Mouse (Mus musculus) heart, postnatal 25 days (tissue): ENCODE measurements around the gene St3gal3. TPM values are rescaled to one million over a fixed set of nuclear protein-coding genes. Genes with fewer than 3 reads are reported as not detected.

Experiments used
- DNase-seq: peaks from one replicate; pipeline ENCODE4 v3.0.0; 2022; ENCODE audit warnings: low spot score
- intact Hi-C: fragments of 180-260 bp; cut with DNase I; formaldehyde crosslinking; loops from one replicate; pipeline ENCODE4 v1.15.1; 2025
- total RNA-seq, 2 experiments: library from RNA; stranded (reverse); gene quantifications; 2 replicates each; pipeline ENCODE4 v1.2.3; 2021

Gene St3gal3
- total RNA-seq, 2 experiments from 2014 or later: 61.6 to 66.6 TPM

DNA sequence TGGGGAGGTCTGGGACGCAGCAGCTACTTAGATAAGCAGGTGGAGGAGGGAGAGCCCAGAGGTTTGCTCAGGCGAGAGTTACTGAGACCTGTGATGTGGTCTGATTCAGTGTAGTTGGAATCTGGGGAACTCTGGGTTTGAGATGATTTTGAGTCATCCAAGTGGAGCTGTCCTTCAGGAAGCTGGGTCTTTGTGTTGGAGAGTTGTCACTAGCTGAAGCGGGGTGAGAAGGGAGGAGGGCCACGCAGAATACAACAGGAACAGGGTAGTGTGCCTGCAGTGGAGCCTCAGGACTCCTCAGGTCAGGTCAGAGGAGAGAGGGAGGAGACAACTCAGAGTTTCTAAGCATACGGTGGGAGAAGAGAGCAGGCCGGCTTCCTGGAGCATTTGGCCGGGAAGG, 134.8 kb downstream of the St3gal3 start:
- intact Hi-C loops: no loop called here
- no peak for DNase-seq

DNA sequence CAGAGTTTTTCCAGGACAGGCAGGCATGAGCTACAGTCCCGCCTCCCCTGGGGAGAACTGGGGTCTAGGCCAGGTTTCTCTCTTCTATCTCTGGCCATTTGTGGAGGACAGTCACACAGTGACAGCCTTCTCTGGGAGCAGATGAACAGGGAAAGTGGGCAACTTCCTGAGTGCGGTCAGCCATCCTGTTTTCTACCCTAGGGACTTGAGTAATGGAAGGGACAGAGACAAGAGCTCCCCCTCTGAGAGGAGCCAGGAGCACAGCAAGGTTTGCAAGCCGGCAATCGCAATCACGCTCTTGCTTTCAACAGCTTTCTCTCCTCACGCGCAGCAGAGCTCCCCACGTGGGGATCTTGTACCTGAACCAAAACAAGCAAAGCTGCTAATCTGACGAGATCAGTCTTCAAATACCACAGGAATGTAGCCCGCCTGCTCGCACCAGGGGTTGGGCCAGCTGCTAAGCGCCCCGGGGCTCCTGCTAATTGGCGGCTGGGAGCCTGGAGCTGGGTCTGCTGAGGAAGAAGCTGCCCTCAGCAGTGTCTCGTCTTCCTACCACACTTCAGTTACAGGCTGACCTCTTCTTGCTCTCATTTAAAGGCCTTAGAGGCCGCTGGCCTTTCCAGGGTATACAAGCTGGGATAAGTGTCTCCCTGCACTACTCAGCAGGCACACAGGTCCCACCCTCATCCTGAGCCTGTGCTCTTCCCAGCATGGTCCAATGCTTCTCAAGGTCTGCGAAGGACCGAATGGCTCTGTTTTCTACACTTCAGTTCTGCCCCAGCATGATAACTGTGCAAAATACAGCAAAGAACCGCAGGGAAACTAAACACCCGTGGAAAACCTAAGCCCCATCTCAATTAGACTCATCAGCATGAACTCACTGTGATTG, 137.1 kb downstream of the St3gal3 start:
- DNase-seq: peak; percentile 28
- intact Hi-C loops: no loop called here

DNA sequence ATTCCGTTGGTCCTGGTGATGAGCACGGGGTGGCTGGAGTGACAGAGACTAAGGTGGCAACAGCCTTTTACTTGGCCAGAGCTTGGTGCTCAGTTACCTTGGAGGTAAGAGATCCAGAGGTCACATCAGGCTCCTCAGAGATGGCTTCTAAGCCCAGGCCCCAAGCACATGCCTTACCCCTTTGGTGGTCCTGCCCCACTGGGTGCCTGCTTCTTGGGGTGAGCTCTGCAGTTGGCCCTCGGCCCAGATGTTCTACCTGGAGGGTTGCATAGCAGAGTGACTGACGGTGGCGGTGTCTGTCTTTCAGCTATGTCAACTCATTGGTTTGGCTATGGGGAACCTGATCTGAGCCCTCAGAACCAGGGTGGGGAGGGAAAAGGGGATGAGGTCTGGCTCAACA, 138.0 kb downstream of the St3gal3 start:
- intact Hi-C loops: no loop called here
- DNase-seq: no peak

DNA sequence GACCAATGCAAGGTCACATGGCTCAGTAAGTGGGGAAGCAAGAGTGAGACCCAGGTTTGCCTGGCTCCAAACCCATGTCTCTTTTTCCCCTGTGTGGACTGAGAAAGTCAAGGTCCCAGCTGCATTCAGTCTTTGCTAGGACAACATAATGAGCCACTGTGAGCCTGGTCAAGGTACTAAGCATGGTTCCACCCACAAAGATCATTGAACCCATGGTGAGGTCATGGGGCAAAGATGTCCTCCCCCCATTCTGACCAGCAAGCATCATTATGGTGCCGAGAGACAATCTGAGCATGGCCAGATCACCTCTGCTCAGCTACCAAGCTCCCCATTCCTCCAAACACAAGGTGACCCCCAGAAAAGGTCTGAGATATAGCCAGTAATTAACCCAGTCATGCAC, 139.3 kb downstream of the St3gal3 start:
- no peak for DNase-seq
- intact Hi-C loops: no loop called here

DNA sequence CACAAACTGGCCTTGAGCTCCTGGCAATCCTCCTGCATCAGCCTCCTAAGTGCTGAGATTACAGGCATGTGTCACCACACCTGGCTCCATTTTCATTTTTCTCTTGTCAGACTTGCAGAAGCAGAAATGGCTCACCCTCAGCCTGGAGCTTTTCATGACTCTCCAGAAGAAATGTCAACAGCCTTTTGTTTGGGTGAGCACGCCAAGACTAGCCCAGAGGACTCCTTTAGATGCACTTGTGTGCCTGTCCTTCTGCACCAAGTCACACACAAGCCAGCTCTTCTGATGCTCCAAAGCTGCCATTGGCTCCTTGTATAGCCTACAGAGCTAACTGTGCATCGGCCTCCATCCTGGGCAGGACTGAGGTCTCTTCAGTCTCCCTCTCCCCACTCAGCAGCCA, 141.3 kb downstream of the St3gal3 start:
- intact Hi-C loops: no loop called here
- no peak for DNase-seq

DNA sequence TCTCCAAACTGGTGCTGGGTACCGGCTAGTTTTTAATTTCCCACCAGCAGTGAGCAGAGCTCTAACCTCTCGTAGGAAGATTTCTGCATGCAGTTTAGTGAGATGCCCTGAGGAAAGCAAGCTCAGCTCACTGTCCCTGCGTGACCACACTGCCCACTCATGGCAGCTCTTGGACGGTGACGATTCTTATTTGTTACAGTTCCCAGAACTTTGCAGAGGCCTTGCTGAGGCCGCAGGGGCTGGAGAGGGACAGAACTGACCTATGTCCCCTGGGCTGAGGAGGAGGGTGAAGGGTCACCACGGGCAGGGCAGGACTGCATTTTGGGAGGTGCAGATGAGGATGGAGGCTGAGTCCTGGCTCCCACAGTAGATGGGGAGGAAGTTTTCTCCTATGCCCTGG, 141.8 kb downstream of the St3gal3 start:
- DNase-seq: no peak
- intact Hi-C loops: no loop called here

DNA sequence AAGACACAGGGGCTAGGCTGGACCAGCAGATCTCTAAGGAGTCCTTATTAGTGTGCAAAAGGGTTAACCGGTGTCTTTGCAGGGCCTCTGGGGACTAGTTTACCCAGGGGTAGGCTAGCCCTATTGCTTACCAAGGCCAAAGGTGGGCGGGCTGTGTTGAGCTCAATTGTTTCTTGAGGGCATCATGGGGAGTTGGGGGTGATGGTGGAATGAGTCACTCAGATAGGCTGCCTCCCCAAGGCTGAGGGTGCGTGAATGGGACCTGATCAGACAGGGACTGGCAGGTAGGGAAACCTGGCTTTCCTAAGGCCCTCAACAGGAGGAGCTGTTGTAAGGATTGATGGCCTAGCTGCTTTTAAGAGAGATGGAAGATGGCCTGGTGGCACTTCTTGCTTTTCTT, 142.7 kb downstream of the St3gal3 start:
- intact Hi-C loops: no loop called here
- DNase-seq: no peak

DNA sequence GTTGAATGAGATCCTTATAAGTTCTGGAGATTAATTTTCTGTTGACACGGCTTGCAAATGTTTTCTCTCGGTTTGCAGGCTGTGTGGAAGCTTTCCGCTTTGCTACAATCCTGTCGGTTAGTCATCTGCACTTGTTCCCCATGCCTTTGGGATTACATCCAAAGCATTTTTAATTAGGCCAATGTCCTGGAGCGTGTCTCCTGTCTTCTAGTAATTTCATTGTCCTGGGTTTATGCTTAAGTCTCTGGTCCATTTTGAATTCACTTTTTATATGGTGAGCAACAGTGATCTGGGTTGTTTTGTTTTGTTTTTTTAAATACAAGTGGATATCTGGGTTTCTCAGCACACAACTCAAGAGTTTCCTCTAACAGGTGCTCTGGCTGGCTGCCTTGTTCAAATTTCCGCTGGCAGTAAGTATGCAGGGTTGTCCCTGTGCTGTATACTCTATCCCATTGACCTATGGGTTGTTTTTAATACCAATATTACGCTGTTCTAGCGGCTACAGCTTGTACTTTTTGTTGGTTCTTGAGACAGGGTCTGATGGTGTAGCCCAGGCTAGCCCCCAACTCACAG, 143.6 kb downstream of the St3gal3 start:
- DNase-seq: no peak

DNA sequence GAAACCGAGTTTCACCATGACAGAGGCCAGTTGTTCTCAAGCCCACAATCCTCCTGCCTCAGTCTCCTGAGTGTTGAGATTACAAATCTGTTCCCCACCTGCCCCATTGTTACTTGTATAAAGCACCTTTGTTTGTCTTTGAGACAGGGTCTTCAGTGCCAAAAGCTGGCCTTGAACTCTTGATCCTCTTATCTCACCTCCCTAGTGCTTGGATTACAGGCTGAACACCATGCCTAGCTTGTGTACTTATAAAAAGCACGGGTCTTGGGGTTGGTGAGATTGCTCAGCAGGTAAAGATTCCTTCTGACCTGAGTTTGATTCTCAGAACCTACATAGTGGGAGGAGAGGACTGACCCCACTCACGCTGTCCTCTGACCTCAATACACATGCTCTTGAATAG, 144.1 kb downstream of the St3gal3 start:
- intact Hi-C loops: no loop called here
- no peak for DNase-seq

More for the DNA sequence above, 143.6 kb downstream of the St3gal3 start:
- intact Hi-C loops: no loop called here

DNA sequence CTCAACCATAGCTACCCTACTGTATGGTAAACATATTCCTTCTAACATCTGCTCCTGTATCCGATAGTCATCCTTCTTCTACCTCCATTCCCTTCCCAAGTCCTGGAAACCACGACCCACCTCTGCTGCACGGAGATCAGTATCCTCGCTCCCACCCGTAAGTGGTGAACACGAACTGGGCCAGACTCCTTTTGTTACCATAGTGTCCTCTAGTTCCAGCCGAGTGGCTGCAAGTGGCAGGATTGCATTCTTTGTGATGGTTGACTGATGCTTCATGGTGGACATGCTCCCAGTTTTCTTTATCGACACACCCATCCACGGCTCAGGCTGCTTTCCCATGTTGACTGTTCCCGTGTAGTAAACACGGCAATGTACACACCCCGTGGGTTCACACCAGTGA, 144.9 kb downstream of the St3gal3 start:
- no peak for DNase-seq
- intact Hi-C loops: loop anchor here (5.0 kb wide), 1 partner anchor 38 kb away; no protein-coding TSS in a partner anchor

DNA sequence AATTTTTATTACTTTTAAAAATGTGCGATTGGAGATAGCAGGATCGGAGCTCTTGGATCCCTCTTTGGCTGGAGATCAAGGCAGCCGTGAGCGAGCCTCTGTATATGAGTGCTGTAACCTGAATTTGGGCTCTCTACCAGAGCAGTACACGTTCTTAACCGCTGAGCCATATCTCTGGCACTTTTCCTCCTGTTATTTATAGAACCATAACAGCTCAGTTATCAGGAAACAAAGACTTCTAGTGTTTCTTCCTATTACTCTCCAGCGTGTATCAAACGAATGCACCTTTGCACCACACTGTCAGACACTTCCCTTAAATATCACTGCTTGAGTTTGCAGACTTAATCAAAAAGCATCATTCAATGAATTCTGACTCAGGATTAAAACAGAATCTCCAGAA, 147.9 kb downstream of the St3gal3 start:
- intact Hi-C loops: loop anchor here (5.0 kb wide), 1 partner anchor 41 kb away; no protein-coding TSS in a partner anchor

DNA sequence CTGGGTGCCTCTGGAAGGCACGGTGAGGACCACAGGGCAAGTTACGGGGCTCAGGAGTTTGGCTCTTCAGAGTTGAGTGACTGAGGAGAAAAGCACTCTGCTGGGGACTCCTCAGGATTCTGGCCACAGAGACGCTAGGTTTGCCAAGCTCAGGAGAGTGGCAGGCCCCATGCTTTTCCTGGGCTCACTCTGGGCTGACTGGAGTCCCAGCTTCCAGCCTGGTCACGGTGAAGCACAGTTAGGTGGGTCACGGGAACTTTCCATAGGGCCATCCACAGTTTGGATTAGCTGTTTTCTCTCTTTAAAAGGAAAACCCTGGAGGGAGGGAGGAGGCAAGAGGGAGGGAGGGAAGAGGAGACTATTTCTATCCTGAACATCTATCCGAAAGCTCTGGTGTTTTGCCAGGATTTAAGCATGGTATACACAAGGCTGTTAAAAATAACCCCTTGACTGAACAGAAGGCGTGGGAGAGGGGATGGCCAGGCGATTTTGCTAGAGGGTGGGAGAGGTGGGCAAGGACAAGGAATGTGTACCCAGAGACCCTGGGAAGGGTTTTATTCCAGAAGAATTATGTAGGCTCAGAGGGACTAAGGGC, 149.6 kb downstream of the St3gal3 start:
- DNase-seq: no peak
- intact Hi-C loops: loop anchor here (5.0 kb wide), 1 partner anchor 42 kb away; no protein-coding TSS in a partner anchor

More for the DNA sequence above, 147.9 kb downstream of the St3gal3 start:
- no peak for DNase-seq

DNA sequence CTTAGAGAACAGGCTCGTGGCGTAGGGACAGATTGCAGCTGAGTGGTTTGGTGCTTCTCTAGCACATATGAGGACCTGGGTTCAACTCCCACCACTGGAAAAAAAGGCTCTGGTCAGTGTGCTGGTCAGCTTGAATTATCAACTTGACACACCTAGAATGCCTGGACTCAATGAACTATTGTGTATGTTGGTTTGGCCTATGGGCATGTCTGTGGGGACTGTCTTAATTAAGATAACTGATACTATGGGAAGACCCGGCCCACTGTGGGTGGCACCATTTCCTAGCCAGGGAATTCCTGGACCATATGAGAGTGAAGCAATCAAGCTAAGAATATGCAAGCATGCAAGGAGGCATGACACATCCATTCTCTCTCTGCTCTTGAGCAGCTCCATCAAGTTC, 150.5 kb downstream of the St3gal3 start:
- DNase-seq: no peak
- intact Hi-C loops: no loop called here

DNA sequence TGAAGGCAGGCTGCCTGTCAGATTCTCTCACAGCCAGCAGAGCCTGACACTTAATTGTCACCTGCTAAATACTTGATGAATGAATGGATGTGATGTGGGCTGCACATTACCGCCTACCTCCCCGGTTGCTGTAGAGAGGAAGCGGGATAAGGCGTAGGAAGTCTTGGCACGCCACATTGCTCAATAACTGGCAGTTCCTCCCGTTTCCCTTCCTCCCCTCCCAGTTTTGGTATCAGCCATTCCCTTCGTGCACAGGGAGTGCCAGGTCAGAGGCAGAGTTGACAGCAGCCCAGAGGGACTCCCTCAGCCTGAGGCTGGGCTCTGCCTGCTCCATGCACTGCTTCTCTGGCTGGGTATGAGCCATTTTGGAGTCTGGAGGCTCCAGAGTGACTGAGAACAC, 152.0 kb downstream of the St3gal3 start:
- intact Hi-C loops: no loop called here
- peak; percentile 65 for DNase-seq

DNA sequence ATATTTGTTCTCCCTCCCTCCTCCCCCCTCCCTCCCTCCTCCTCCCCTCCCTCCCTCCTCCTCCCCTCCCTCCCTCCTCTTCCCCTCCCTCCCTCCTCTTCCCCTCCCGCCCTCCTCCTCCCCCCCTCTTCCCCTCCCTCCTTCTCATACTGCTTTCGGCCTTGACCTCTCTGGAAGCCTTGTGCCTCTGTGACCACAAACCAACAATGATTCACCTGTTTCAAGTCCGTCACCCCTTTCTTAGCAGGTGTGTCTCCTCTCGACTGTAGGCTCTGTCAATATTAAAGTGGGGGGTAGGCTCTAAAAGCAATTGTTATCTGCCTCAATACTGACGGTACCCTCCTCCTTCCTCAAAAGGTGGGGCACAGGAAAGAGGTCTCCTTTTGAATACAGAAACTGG, 153.2 kb downstream of the St3gal3 start:
- intact Hi-C loops: no loop called here
- DNase-seq: no peak

DNA sequence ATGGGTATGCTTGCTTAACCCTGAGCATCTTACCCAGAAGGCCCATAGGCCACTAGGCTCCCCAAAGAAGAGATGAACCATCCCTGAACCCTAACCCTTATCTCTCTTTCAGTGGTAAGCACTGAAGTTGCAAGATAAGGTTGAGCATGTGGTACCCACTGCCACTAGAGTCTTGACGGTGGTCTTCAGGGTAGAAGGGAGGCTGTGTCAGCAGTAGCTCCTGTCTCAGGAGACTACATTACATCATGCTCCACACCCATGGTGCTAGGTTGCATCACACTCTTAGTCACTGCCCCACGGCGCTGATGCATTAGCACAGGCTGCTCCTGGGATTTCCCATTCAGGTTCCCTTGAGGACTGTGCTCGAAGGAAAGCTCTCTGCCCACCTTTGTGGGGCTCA, 154.6 kb downstream of the St3gal3 start:
- no peak for DNase-seq
- intact Hi-C loops: no loop called here

DNA sequence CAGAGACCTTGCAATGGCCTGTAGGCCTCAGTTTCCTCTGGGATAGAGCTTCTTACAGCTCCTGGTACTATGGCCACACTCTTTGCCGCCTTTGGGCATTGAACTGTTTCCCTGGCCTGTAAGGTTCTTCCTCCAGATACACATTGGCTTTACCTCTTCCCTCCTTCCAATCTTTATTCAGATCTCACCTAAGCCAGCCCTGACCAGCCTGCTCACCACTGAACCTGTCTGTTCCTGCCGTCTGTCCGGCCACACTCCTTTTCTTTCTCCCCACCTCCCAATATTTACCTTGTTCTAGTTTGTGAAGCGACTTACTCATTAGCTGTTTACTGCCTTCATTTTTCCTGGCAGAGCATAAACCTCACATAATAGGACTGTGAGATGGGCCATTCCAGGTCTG, 155.5 kb downstream of the St3gal3 start:
- intact Hi-C loops: no loop called here
- DNase-seq: no peak

DNA sequence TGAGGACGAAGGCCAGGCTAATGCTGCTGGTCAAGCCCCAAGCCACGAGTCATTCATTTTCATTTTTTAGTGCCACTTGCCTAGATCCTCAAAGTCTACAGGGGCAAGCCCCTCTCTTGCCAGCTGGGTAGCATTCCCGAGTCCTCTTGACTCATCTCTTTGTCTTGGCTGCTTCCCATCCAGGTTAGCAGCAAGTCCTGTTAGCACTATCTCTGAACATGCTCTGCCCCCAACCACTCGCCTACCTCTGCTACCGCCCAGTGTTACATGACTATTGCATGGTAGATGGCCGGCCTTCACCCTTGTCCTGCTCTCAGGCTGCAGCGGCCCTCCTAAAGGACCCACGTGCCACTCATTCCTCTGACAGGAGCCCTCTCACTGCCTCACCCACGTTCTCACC, 156.4 kb downstream of the St3gal3 start:
- intact Hi-C loops: no loop called here

DNA sequence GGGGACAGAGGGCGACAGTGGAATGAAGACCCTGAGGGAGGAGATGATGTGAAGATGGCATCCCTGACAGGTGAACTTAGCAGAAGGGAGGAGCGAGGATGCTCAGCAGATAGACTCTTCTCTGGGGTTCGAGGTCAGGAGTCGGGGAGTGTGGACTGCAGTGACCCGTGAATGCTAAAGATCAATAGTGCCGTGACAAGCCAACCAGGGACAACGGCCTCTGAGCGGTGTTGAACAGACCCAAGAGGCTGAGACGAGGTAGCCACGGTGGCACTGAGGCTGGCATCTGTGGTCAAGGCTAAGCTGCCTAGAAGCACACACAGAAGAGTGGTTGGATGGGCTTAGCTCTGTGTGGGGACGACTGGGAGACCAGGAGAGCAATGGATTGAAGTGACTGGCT, 156.9 kb downstream of the St3gal3 start:
- no peak for DNase-seq
- intact Hi-C loops: no loop called here

More for the DNA sequence above, 156.4 kb downstream of the St3gal3 start:
- DNase-seq: no peak

DNA sequence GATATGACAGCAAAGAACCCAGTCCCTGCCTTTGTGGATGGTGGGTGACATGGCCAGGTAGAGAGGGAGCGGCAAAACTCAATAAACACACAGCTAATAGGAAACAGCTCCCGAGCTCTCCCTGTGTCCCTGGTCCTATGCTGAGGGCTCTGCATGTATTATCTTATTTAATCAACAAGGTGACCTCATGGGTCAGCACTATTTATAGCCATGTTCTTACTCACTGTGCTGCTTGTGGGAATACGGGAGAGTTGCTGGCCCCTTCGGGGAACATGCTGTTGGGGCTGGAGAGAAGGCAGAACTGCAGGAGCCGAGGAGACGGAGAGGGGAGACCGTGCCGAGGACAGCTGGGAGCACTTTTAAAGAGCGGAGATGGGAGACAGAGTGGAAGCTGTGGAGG, 157.3 kb downstream of the St3gal3 start:
- intact Hi-C loops: no loop called here
- DNase-seq: no peak

DNA sequence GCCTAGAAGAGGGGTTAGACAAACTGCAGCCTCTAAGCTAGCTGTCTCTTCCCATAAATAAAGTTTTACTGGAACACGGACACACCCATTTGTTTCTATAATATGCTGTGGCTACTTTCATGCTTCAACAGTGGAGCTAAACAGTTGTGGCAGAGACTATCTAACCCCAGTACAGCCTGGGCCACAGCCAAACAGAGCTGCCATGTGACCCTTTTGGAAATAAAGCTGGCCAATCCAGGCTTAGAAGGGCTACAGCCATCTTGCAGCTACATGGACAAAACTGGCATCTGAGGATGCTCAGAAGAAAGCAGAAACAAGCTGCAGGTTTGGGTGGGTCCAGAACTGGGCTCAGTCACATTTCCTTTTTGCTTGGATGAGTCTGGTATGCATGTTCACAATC, 158.9 kb downstream of the St3gal3 start:
- DNase-seq: no peak
- intact Hi-C loops: no loop called here
